Mouse (Mus musculus) liver, embryonic 16.5 days (tissue): ENCODE results near the gene Ptprn2. TPM values are rescaled to one million over a fixed set of nuclear protein-coding genes. Genes with fewer than 3 reads are reported as not detected.

ENCODE experiments used
- ATAC-seq: fragments of 200-750 bp; cut with Nextera tagmentation; 2 replicates; pipeline ENCODE4 v1.8.0; 2017; ENCODE audit warnings: low read depth, mild to moderate bottlenecking, moderate number of reproducible peaks, moderate library complexity
- H3K27ac ChIP-seq: fragments of 300-500 bp; sonication (generic); 2 replicates; pipeline ENCODE4 v1.5.1; 2014; ENCODE audit warnings: mild to moderate bottlenecking, low read length
- H3K27me3 ChIP-seq: fragments of 300-500 bp; sonication (generic); 2 replicates; pipeline ENCODE4 v1.6.1; 2014; ENCODE audit warnings: low read depth, low read length, mixed read lengths; ENCODE audit not compliant: control insufficient read depth, insufficient read depth
- H3K36me3 ChIP-seq: fragments of 300-500 bp; sonication (generic); 2 replicates; pipeline ENCODE4 v1.6.1; 2014; ENCODE audit warnings: mild to moderate bottlenecking; ENCODE audit not compliant: control insufficient read depth, insufficient read depth
- H3K4me1 ChIP-seq: fragments of 300-500 bp; sonication (generic); 2 replicates; pipeline ENCODE4 v1.6.1; 2014; ENCODE audit warnings: low read depth, low read length, mixed read lengths; ENCODE audit not compliant: control insufficient read depth
- H3K4me2 ChIP-seq: fragments of 300-500 bp; sonication (generic); 2 replicates; pipeline ENCODE4 v1.6.1; 2014; ENCODE audit warnings: low read depth, low read length, mixed read lengths
- H3K4me3 ChIP-seq: fragments of 300-500 bp; sonication (generic); 2 replicates; pipeline ENCODE4 v1.5.1; 2014; ENCODE audit warnings: low read depth, mild to moderate bottlenecking, low read length
- H3K9ac ChIP-seq: fragments of 300-500 bp; sonication (generic); 2 replicates; pipeline ENCODE4 v1.6.1; 2014; ENCODE audit warnings: low read depth, low read length
- H3K9me3 ChIP-seq: fragments of 300-500 bp; sonication (generic); replicated peaks from 2 replicates; pipeline ENCODE4 v1.6.1; 2016; ENCODE audit warnings: low read length; ENCODE audit not compliant: control insufficient read depth
- WGBS: fragments of 180-500 bp; shearing (Covaris S2); extraction: QIAGEN DNeasy Blood & Tissue Kit; methylation state at CpG from one replicate; pipeline ENCODE4 v1.1.7; 2014; ENCODE audit not compliant: insufficient replicate concordance; 5-methylcytosine and 5-hydroxymethylcytosine counted together
- polyA plus RNA-seq: library from polyadenylated mRNA; unstranded; fragments of >200 nt; fragmentation: Nextera tagmentation; extraction: Ambion mirVana; gene quantifications from 2 replicates; pipeline ENCODE4 v1.2.1, GENCODE M21; 2015

Gene Ptprn2
- polyA plus RNA-seq, 1 experiment from 2014 or later: 0.07 TPM

- H3K36me3 ChIP-seq: no peaks in the 10 kb centered on the region
- H3K27me3 ChIP-seq: no peaks in the 10 kb centered on the region
- no peak overlapping the region for H3K4me3 ChIP-seq
- no peak overlapping the region for H3K27ac ChIP-seq
- 62% methylated on average over 2 of the region's 2 CpGs for WGBS
- no peaks in the 10 kb centered on the region; the same call in 1 of the 2 replicates for H3K4me1 ChIP-seq
- no peak overlapping the region for H3K9ac ChIP-seq
- no peaks in the 10 kb centered on the region for H3K9me3 ChIP-seq
- H3K4me2 ChIP-seq: no peak overlapping the region
- no peak for ATAC-seq
These were observed 777.6 kb downstream of the Ptprn2 start for GRCm38 (mm10) chr12:117263081-117263480.

GRCm38 (mm10) chr12:117265211-117265610 lies 779.7 kb downstream of the Ptprn2 start:
- no peak overlapping the region for H3K4me2 ChIP-seq
- H3K27ac ChIP-seq: no peak overlapping the region
- WGBS: 73% methylated on average over 1 of the region's 1 CpGs
- H3K27me3 ChIP-seq: no peaks in the 10 kb centered on the region
- no peaks in the 10 kb centered on the region for H3K36me3 ChIP-seq
- no peak overlapping the region for H3K4me3 ChIP-seq
- H3K4me1 ChIP-seq: no peaks in the 10 kb centered on the region; the same call in 1 of the 2 replicates
- H3K9me3 ChIP-seq: no peaks in the 10 kb centered on the region
- no peak for ATAC-seq
- no peak overlapping the region for H3K9ac ChIP-seq

DNA sequence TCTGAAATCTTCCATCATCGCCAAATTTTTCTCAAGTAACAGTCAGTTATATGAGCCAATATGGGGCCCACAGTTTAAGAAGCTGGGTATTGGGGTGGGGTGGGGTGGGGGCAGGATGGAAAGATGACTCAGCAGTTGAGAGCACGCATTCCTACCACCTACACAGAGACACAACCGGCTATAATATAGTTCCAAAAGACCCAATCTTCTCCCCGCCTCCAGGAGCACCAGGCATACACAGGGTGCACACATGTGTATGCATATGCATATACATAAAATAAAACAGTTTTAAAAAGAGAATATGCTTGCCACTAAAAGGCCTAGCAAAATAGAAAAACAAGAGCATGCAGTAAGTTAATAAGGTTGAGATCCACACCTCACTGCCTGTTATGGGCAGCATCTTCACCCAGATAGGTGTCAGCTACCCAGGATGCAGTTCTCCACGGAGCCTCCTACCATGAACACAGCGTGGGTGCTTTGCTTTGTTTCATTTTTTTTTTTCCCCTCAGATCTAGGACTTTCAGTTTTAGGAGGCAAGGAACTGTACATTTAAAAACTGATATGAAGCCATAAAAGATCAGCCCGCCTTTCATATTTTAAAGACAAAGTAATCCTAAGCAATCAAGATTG lies 783.1 kb downstream of the Ptprn2 start:
- no peak overlapping the region for H3K4me3 ChIP-seq
- H3K4me1 ChIP-seq: no peaks in the 10 kb centered on the region
- no peaks in the 10 kb centered on the region for H3K27me3 ChIP-seq
- 56% methylated on average over 7 of the region's 7 CpGs for WGBS
- H3K9me3 ChIP-seq: no peaks in the 10 kb centered on the region
- no peak overlapping the region for H3K27ac ChIP-seq
- H3K9ac ChIP-seq: no peak overlapping the region
- H3K4me2 ChIP-seq: no peak overlapping the region
- H3K36me3 ChIP-seq: no peaks in the 10 kb centered on the region
- no peak for ATAC-seq

GRCm38 (mm10) chr12:117269310-117269709 lies 783.8 kb downstream of the Ptprn2 start:
- H3K27ac ChIP-seq: no peak overlapping the region
- 70% methylated on average over 4 of the region's 4 CpGs for WGBS
- H3K36me3 ChIP-seq: no peaks in the 10 kb centered on the region
- no peaks in the 10 kb centered on the region for H3K9me3 ChIP-seq
- no peak overlapping the region for H3K4me2 ChIP-seq
- no peaks in the 10 kb centered on the region for H3K4me1 ChIP-seq
- H3K4me3 ChIP-seq: no peak overlapping the region
- H3K9ac ChIP-seq: no peak overlapping the region
- no peak for ATAC-seq
- no peaks in the 10 kb centered on the region for H3K27me3 ChIP-seq

DNA sequence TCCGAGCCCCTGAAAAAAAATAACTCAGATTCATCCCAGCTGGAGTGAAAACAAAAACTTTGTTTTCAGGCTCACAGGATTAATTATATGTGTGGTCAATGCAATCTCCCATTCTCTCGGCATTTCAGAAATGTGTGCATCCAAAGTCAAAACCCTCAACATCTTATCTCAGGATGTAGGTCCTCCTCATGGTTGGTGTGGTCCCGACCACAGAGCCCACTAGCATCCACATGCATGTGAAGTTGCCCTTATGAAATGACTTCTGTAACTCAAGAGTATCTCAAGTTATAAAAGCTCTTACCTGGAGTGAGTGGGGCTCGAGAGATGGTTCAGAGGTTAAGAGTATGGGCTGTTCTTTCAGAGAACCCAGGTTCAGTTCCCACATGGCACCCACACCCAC lies 784.7 kb downstream of the Ptprn2 start:
- H3K36me3 ChIP-seq: no peaks in the 10 kb centered on the region
- H3K27ac ChIP-seq: no peak overlapping the region
- WGBS: 34% methylated on average over 4 of the region's 4 CpGs
- ATAC-seq: no peak
- no peaks in the 10 kb centered on the region for H3K9me3 ChIP-seq
- H3K4me2 ChIP-seq: no peak overlapping the region
- no peak overlapping the region for H3K9ac ChIP-seq
- H3K4me1 ChIP-seq: no peaks in the 10 kb centered on the region
- no peaks in the 10 kb centered on the region for H3K27me3 ChIP-seq
- H3K4me3 ChIP-seq: no peak overlapping the region

DNA sequence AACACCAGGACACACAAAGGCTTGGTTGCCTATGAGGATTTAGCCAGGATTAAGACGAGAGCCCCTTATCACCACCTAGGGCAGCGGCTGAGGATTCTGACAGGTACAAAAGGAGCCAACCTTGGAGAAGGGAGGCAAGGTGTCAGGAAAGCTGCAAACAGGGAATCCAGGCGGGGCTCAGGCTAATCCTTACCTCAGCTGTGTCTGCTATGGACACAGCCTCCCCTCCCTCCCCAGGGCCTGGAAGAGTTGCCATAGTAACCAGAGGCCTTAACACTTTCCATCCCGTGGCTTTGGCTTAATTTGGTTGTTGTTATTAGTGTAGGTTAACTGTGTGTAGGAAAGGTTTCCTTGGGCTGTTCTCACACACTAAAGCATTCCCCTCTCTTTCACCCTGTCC lies 787.6 kb downstream of the Ptprn2 start:
- no peak overlapping the region for H3K27ac ChIP-seq
- no peak overlapping the region for H3K4me2 ChIP-seq
- WGBS: 22% methylated on average over 4 of the region's 4 CpGs
- H3K9me3 ChIP-seq: no peaks in the 10 kb centered on the region
- no peak overlapping the region for H3K4me3 ChIP-seq
- ATAC-seq: no peak
- no peaks in the 10 kb centered on the region for H3K27me3 ChIP-seq
- no peaks in the 10 kb centered on the region for H3K4me1 ChIP-seq
- no peak overlapping the region for H3K9ac ChIP-seq
- no peaks in the 10 kb centered on the region for H3K36me3 ChIP-seq

DNA sequence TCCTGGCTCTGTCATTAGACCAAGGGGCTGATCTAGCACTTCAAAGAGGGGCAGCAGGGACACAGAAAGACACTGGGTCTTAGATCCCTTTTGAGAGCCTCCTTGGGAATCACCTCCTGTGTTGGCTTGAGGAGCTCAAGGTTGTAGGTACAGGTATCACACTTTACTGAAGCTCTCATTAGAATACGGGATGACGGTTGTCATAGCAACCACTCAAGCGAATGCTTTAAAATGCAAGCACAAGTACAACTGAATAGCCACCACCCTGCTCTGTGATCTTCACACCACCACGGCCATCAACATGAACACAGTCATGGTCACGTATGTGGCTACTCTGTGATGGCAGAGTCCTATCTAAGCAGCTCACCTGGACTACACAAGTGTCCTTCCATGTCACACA lies 789.1 kb downstream of the Ptprn2 start:
- Histone ChIP-seq H3K27ac (no peak overlapping the region), H3K36me3 (no peaks in the 10 kb centered on the region), H3K27me3 (no peaks in the 10 kb centered on the region), H3K9me3 (no peaks in the 10 kb centered on the region), H3K4me3 (no peak overlapping the region), H3K4me2 (no peak overlapping the region), H3K4me1 (no peaks in the 10 kb centered on the region), H3K9ac (no peak overlapping the region)
- ATAC-seq: no peak
- WGBS: 54% methylated on average over 5 of the region's 5 CpGs

- Histone ChIP-seq H3K9ac (no peak overlapping the region), H3K9me3 (no peaks in the 10 kb centered on the region), H3K27ac (no peak overlapping the region), H3K4me2 (no peak overlapping the region), H3K4me1 (no peaks in the 10 kb centered on the region), H3K27me3 (no peaks in the 10 kb centered on the region), H3K4me3 (no peak overlapping the region), H3K36me3 (no peaks in the 10 kb centered on the region)
- ATAC-seq: no peak
- 58% methylated on average over 3 of the region's 3 CpGs for WGBS
These were observed 795.3 kb downstream of the Ptprn2 start for GRCm38 (mm10) chr12:117280790-117281189.

- WGBS: 49% methylated on average over 2 of the region's 2 CpGs
- Histone ChIP-seq H3K4me2 (no peak overlapping the region), H3K4me3 (no peak overlapping the region), H3K9me3 (no peaks in the 10 kb centered on the region), H3K4me1 (no peaks in the 10 kb centered on the region), H3K27me3 (no peaks in the 10 kb centered on the region), H3K9ac (no peak overlapping the region), H3K36me3 (no peaks in the 10 kb centered on the region), H3K27ac (no peak overlapping the region)
- no peak for ATAC-seq
These were observed 797.1 kb downstream of the Ptprn2 start for GRCm38 (mm10) chr12:117282659-117283058.
